Mouse (Mus musculus): ENCODE measurements around the gene Slc8a2. TPM values are rescaled to one million over a fixed set of nuclear protein-coding genes. Genes with fewer than 3 reads are reported as not detected.

Slc8a2 gene
- polyA plus RNA-seq, 1 experiment, result 0.78 TPM

DNA sequence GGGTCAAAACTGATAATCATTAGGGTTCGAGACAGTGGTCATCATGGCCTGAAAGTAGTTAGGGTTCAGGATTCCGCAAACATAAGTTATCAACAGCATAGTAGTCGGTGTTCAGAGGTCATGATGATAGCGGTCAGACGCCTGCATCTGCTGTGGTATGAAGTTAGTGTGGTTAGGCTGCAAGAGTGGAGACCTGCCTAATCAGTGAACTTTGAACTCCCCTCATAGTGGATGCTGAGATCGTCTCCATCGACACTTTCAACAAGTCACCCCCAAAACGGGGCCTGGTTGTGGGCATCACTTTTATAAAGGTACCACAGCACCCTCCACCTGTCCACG is 9.4 kb upstream of the Slc8a2 start:
- DNase-seq (ENCODE audit: low read depth), result no peak

DNA sequence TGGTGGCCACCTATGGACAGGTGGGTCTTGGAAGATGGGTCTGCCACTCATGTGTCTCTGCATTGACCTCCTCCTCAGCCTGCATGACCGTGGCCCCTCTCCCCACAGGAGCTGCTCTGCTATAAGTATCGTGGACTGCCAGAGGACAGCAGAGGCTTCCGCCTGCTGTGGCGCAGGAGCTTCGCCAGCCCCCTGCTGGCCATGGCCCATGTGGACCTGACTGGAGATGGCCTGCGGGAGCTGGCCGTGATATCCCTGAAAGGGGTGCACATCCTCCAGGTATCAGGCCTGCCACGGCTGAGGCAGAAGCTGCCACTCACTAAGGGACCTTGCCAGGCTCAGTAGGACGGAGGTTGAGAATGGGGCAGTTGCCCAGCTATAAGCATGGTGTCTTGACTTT is 3.8 kb upstream of the Slc8a2 start:
- no peak for DNase-seq (ENCODE audit: low read depth)

DNA sequence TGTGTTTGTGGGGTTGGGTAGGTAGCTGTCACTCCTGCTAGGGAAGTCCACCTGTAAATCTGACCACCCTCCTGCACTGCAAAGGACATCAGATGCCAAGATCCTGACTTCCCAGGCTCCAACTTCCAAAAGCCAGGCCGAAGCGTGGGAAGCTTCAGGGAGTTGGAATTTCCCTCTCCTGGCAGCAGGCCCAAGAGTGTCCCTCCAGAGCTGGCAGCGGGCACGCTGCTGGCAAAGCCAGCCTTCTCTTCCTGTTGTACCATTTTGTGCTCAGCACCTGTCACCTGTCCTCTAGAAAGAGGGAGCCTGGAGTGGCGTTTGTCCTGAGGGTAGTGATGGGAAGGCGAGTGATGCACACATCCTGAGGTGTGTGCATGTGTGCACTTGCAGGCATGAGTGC is 1.3 kb upstream of the Slc8a2 start:
- DNase-seq (ENCODE audit: low read depth), result no peak

DNA sequence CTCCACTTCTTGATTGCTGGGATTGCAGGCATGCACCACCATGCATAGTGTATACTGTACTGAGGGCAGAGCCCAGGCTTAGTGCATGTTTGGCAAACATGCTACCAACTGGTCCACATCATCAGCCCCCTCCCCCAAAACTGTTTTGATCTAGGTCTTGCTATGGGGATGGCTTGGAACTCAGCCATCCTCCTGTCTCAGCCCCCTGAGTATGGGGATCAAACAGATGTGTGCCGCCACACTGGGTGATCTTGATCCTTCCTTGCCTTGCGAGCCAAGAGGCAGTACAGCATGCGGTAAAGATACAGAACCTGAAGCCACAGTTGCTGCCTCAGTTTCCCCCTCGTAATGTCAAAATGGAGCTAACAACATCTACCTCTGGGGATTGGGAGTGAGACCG is 727 bp upstream of the Slc8a2 start:
- no peak for DNase-seq (ENCODE audit: low read depth)

DNA sequence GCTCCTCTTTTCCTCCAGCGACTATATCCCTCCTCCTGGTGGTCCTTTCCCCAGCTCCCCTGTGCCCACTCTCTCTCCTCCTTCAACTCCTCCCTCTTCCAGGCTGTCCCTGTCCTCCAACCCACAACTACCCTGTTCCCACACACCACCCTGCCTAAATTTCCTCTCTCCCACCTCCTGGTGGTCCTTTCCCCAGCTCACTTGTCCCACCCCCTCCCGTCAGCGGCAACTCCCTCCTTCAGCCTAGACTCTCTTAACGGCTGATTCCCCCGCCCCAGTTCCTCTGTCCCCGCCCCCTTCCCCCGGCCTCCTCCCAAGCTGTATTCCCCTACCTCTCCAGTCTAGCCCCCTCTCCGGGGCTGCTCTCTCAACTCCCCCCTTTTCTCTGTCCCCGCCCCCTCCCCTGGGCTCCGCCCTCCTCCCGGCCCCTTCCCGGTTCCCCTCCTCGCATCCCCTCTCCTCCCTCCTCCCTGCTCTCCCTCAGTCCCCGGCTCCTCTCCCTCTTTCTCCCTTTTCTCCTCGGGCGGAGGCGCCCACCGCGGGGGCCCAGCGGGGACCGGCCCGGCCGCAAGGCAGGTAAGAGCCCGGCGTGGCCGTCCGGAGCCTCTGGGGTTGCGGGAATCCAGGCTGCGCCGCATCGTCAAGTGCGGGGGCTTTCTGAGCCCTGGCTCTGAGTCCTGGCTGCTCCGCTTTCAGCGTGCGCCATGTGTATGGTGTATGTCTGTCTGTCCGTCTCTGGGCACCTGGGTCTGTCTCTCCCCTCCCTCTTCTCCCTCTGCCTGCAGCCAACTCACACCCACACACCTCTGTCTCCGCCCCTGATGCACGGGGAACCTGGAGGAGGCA is 443 bp downstream of the Slc8a2 start:
- no peak for DNase-seq (ENCODE audit: low read depth)

DNA sequence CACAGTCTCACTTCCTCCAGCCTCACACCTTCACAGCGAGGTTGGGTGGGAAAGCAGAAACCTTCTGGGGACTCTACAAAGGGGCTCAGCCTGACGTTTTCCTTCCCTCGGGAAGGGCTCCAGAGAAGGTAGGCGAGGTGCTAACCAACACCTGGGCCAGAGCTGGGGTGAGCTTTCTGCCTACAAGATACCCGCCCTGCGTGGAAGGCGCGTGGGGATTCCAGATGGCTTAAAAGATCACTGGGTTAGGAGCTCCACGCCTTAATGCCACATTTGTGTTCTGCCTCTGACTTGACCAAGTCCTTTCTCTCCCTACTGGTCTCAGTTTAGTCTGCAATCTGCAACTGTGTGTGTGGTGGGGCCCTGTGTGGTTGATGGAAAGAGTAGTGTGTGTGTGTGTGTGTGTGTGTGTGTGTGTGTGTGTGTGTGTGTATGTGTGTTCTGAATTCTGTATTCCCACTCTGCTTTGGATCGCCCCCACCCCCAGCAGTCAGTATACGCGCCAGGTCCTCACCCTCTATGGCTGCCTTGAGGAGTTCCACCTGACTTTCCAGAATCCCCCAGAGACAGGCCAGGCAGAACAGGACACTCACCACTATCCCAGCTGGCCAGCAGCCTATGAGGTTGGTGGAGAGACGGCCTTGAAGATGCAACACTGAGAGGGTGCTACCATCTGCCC is 1.5 kb downstream of the Slc8a2 start:
- no peak for DNase-seq (ENCODE audit: low read depth)

DNA sequence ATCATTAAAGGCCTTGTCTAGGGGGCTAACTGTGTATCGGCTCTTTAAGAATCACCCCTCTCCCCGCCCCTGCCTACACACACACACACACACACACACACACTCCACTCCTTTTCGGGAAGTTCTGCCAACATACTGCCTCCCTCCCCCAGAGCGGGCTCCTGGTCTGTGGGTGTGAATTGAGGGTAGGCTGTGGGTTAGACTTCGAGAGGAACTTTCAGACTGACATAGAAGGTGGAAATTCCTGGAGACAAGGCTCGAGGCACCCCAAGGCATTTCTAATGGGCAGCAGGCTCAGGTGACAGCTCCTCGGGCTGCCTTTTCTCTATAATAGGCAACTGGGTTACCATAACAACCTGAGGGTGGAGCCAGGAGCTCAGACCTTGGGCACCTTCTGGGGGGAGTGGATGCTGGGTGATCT is 2.5 kb downstream of the Slc8a2 start:
- no peak for DNase-seq (ENCODE audit: low read depth)

DNA sequence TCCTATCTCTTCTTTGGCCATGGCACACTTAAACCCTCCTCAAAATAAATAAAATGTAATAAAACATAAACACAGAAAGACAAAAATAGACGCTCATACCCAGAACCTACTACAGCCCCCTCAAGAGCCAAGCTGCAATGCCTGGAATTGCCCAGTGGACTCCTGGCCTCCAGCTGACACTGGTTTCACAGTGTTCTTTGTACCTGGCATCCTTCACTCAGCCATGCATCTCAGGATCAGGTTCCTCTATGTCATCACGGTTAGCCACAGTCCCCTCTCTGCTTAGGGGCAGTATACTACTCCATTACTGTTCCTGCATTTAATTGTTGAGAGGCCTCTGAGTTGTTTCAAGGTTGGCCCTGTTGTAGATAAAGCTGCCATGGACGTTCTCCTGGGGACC is 3.3 kb downstream of the Slc8a2 start:
- DNase-seq (ENCODE audit: low read depth), result no peak

DNA sequence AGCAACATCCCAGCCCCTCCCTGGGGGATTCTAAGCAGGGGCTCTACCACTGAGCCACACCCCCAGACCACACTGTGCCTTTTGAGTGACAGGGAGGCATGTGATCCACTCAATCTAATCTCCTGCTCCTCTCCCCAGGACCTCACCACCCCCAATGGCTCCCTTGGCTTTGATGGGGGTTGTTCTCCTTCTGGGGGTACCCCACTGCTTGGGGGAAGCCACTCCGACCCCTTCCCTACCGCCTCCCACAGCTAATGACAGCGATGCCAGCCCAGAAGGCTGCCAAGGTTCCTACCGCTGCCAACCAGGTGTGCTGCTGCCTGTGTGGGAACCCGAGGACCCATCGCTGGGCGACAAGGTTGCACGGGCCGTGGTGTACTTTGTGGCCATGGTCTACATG is 4.1 kb downstream of the Slc8a2 start:
- DNase-seq (ENCODE audit: low read depth), result no peak

DNA sequence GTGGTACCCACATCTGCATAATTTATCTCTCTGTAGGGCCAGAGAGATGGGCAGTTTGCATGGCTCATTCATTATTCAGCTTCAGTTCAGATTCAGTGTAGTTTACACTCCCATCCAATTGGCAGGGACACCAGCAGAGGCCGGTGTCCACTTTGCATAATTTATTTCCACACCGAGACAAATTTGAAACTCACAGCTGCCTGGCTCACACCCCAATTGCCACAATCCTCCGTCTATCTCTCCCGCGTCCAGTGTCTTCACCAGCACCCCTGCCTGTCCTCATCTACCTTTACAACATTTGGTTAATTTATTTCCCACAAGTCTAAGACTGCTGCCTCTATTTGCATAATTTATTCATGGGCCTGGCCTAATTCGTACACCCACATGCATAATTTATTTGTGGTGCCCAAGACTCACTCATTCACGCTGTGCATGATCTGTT is 5.3 kb downstream of the Slc8a2 start:
- DNase-seq (ENCODE audit: low read depth), result no peak

DNA sequence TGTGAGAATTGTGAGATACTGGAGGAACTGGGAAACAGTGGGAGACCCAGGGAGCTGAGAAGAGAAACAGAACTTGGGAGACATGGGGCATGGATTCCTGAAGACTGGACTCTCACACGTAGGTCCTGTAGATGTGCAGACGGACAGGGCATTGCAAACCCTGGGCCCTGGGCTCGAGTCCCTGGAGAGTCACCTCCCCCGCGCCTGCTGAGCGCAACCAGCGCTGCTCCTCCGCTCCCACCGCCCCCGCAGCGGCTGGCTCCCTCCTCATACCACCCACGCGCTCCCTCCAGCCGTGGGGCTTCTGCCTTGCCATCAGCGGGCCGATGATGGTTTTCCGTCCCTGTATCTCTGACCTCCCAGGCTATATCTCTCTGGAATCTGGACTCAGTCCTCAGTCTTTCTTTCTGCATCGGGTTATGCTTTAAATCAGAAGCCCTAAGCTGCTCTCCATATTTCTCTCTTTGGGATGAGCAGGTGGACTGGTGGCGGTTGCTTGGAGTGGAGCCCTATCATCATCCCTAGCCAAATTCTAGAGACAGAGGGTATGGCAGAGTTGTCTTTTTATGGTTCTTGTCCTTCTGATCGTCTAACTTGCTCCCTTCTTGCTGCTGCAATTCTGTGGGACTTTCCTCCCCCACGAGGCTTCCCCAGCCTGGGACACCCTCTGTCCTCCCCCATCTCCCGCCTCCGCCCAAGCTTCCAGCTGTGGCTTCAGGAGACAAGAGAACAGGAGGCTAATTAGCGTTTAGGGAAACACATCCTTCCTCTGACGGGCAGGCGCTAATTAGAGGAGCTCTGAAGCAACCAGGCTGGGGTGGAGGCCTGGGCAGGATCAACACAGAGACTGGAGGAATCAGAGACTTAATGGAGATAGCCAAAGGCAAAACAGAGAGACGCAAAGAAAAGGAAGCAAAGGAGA is 17.1 kb downstream of the Slc8a2 start:
- no peak for DNase-seq (ENCODE audit: low read depth)

DNA sequence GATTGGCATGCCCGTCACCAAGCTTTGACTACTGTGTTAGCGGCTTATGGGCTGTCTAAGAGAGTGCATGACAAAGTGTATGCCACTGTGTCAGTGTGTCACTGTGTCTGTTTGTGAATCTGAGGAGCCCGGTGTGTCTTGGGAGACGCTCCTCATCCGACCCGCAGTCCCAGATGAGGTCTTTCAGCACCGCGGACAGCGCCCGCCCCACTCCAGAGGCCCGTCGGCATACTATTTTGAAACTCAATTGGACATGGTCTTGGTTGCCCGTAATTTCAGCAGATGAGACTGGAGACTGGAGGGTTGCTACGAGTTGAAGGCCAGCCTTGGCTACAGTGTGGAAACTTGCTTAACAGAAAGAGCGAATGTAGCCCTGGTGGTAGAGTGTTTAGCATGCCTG is 18.0 kb downstream of the Slc8a2 start:
- no peak for DNase-seq (ENCODE audit: low read depth)

DNA sequence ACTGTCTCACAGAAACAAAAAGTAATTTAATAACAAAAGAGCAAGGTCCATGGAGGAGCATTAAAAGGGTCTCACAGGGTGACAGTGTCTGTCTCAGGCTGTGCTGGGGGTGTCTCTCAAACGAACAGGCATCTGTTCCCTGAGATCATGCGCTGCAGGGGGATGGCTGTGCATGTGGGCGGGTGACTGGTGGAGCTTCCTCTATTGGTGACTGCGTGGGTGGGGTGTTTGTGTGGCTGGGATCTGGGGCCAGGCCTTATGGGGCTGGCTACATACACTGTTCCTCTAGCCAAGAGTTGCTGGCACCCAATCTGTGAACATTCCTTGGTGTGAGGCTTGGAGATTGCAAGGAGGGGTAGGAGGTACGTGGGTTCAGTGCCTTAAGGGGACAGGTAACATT is 19.6 kb downstream of the Slc8a2 start:
- no peak for DNase-seq (ENCODE audit: low read depth)

DNA sequence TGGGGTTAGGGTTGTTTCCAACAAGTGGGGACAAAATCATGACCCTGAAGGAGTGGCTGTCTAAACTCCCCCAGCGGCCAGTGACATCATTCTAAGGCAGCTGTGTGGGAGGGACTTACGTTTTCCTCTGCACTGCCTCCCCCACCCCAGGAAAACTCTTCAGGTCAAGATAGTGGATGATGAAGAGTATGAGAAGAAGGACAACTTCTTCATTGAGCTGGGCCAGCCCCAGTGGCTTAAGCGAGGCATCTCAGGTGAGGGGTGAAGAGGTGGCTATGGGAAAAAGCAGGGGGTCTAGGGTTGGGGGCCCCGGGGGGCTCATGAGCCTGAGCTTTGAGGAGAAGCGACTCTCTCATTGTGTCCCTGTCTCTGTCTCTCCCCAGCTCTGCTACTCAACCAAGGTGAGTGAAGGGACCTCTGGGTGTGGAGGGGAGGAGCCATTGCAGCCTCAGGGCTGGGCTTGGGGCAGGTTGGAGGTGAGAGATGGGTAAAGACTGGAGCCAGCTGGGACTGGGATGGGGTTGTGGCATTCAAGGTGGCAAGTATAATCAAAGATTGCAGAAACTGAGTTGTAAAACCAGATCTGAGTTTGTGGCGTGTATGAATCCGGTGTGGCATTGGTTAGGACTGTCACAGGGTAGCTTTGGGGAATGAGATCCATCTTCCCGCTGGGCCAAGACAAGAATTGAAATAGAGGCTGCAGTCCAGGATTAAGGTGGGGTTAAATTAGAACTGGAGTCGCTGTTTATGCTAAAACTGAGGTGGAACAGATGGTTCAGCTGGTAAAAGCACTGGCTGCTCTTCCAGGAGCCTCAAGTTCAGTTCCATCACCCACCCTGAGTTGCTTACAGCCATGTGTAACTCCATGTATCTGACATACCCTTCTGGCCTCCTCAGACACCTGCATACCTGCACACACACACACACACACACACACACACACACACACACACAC is 20.8 kb downstream of the Slc8a2 start:
- no peak for DNase-seq (ENCODE audit: low read depth)

DNA sequence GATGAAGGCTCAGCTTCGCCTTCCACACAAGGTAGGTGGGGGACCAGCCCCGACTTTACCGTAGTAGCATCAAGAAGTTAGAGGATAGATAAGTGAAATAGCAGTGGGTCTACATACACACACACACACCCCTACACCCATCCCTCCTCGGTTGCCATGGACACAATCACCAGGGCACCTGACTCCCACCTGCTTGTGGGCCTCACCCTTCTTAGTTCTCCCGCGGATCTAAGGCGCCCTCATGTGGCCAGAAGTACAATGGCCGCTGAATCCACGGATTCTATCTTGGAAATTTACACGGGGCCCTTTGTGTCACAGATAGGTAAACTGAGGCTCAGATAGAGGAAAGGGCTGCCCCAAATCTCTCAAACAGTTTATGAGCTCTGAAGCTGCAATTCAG is 23.9 kb downstream of the Slc8a2 start:
- DNase-seq (ENCODE audit: low read depth), result no peak

DNA sequence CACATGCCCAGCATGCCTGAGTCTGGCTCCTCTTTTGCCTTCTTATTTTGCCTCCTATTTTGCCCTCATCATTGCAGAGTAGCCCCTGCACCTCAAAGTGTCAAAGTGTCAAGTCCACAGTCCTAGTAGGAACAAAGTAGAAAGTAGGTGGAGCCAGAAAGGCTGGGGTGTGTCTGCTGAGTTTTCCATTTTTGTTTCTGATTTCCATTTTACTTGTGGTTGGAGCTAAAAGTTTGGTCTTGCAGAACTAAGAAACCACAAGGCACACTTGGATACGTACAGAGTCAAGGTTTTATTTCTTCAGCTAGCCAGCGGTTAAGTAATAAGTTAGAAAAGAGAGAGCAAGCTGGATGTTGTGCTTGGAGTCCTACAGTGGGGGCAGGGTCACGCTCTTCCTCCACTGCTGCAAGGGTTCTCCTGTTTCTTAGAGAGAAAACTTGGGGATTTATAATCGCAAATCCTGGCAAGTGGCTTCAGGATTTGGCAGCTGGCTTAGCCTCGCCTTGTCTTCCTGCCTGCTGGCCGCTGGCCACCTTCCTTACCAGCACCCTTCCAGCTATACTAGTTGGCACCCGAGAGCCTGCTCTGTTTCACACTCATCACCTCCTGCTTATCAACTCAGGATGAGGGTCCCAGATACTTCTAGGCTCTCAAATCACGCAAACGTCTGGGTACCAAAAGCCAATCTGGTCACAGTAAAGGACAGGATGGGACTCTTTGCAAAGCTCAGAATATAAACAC is 25.7 kb downstream of the Slc8a2 start:
- no peak for DNase-seq (ENCODE audit: low read depth)

DNA sequence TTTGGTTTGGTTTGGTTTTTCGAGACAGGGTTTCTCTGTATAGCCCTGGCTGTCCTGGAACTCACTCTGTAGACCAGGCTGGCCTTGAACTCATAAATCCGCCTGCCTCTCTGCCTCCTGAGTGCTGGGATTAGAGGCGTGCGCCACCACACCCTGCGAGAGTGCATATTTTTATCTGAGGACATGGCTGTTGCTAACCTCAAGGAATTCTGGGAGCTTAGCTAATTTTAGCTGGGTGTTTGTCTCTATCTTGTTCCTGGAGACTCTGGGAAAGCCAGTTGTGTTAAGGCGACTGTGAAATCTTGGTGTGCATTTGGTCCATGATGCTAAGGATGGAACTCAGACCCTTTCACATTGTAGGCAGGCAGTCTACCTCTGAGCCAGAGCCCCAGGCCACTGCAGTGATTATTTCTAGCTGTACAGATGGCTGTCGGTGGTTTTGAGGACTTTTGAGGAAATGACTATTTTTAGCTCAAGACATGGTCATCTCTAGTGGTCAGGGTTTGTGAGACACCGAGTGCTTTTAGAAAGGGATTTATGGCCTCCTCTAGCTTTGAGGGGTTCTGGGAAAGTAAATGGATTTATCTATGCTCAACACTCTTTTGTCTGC is 26.6 kb downstream of the Slc8a2 start:
- no peak for DNase-seq (ENCODE audit: low read depth)

DNA sequence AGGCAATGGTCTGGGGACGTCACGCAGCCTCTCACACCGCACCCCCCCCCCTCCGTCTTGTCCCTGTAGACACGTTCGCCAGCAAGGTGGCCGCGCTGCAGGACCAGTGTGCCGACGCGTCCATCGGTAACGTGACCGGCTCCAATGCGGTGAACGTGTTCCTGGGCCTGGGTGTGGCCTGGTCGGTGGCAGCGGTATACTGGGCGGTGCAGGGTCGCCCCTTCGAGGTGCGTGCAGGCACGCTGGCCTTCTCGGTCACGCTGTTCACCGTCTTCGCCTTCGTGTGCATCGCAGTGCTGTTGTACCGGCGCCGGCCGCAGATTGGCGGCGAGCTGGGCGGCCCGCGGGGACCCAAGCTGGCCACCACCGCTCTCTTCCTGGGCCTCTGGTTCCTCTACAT is 29.1 kb downstream of the Slc8a2 start:
- no peak for DNase-seq (ENCODE audit: low read depth)

DNA sequence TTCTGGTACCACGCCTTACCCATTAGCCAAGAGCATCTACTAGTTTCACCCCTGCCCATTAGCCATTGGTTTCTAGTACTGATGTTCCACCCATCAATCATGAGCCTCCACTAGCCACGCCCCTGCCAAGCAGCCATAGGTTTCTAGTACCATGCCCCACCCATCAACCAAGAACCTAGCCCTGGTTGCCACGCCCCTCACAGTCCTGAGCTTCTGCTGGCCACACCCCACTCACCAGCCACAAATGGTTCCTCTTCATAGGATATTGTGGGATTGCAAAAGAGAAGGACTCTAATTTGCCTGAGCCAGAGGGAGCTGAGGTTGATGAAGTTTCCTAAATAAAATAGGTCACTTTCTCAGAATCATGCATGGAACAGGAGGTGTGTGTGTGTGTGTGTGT is 31.1 kb downstream of the Slc8a2 start:
- DNase-seq (ENCODE audit: low read depth), result no peak

DNA sequence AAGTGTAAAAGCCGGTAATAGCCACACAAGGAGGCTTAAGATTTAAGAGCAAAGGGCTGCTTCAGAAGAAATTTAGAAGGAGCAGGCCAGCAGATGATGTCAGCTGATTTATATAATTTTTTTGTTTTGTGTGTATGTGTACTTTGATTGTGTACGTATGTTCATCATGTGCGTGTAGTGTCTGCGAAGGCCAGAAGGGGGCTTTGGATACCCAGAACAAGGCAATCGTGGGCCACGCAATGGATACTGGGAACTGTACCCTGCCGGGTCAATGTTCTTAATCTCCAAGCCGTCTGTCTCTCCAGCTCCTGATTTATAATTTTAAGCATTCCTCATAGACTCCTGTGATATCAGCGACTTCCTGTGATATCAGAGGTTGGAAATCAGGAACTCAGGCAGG is 31.7 kb downstream of the Slc8a2 start:
- DNase-seq (ENCODE audit: low read depth), result no peak

Measured in gonadal fat pad, adult 2 months (tissue).